Mouse (Mus musculus) mesoderm, embryonic 11.5 days (tissue): Measurements from ENCODE around the gene Gpr152.

Source experiments
- DNase-seq: peaks from one replicate; pipeline ENCODE4 v3.0.0-alpha.2; 2012; ENCODE audit warnings: low read depth, low spot score

Gene Gpr152

DNA sequence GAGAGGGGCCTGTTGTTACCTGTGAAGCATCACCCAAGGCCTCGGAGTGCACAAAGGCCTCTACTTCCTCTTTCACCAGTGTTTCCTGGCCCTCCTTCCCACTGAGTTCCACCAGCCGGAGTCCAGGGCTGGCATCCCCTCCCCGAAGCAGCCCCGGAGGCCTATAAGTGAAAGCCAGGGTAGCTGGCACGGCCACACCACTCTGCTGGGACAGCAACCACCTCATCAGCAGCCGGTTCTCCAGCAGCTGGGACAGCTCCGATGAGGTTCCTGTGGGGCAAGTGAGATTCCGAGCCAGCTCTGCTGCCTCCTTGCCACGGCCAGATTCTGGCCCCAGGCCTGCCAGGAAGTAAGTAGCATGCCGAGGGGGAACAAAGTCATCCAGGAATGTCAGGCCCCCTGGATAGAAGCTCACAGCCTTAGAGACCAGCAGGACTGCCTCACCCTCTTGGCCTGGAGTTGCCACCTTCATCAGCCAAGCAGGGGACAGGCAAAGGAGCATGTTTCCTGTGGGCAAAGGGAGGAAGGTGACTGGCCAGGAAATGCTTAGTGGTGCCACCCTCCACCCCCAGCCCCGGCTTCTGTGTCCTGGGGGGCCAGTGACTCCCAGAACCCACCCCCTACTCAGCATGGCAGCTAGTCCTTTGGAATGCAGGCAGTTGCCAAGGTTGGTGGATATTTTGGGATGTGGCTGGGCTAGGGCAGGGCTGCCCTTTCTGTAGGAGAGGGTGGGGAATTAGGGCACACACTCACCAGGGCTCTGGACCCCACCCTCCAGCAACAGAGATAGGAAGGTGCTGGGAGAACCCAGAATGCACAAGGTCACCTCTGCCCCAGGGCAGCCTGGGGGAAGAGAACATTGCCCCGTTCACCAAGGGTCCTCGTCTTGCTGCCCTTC, 32.1 kb downstream of the Gpr152 start:
- no peak for DNase-seq

GRCm38 (mm10) chr19:4172925-4173324, 33.3 kb downstream of the Gpr152 start:
- no peak for DNase-seq

- DNase-seq: peak; percentile 31
Observed at GRCm38 (mm10) chr19:4175368-4175947, 35.9 kb downstream of the Gpr152 start, which contains the start of gene Carns1. Gene Carns1 (minus strand): TSS chr19:4175479.

DNA sequence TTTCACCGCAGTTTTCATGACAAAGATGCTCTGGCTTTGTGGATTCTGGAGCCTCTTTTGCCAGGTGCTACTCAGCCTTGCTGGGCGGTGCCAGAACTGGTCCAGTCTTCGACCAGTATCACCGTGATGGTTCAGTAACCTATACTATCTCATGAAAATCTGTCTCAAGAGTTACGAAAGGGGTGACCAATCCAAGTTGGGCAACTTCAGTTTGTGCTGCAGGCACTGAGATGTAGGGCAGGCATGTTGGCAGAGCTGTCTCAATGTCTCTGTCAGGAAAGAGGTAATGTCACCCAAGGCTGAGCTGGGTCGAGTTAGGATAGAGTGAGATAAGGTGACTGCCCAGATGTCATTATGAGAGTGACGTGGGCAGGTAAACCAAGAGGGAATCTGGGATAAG, 40.8 kb downstream of the Gpr152 start:
- no peak for DNase-seq

DNA sequence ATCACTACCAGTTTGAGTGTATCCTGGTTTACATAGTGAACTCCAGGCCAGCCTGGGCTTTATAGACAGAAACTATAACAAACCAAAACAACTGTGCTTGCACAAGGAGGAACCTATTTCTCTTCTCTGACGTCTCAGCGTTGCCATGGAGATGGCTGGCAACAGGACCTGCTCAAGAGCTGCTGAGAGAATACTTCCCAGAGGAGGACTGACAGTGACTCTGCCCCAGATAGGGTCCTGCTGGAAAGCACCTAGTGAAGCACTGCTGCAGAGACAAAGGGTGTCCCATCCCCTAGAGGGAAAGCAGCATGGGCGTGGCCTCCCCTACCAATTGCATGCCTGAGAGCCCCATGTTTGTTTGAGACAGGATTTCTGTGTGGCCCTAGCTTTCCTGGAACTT, 42.3 kb downstream of the Gpr152 start:
- DNase-seq: peak; percentile 63

DNA sequence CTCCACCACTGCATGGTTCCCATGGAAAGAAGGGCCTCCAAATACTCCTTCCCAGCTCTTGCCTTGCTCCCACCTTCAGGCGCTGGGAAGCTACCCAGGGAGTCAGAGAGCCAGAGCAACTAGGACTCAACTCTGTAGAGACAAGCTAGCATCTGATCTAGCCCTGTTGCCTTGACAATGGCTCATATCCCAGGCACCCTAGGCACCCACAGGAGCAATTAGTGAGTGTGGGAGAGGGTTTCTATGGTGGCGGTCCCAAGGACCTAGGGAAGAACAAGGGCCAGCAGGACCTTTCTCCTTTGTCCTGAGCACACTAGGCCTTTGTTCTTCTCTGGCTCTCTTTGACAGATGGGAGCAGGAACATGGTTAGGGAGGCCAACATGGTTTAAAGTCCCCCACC, 44.1 kb downstream of the Gpr152 start:
- no peak for DNase-seq

DNA sequence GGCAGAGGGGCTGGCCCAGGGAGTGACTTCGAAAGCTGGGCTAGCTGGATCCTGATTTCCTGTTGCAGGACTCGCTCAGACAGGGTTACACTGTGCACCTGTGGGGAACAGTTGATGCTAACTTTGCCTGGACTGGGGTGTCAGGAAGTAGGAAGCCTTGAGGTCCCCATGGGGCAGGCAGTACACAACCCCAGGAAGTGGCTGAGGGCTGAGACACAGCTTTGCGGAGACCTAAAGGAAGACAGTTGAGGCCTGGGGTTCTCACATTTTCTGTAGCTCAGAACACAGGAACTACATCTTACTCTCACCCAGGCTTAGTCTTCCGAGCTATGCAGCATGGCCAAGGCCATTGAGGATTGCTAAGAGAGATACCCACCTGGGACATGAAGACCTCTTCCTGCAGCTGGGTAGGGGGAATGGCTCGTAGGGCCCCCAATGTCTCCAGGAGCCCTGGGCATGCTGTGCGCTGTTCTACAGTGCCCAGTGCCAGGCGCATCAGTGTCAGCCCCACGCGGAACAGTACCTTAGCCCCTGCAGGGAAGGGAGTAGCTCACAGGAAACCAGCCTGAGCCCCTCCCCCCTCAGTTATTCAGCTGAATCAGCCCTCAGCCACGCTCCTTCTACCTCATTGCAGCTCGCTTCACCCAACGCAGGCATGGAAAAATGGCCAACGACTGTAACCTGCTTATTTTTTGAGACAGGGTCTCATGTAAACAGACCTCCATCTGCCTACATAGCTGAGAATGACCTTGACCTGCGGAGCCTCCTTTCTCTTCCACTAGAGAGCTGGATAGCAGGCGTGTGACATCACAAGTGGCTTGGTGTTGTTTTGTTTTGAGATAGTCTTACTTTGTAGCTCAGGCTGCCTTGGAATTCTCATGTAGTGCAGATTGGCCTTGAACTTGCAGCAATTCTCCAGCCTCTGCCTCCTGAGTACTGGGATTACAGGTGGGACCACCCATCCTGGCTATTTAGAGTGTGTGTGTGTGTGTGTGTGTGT, 45.7 kb downstream of the Gpr152 start:
- no peak for DNase-seq

DNA sequence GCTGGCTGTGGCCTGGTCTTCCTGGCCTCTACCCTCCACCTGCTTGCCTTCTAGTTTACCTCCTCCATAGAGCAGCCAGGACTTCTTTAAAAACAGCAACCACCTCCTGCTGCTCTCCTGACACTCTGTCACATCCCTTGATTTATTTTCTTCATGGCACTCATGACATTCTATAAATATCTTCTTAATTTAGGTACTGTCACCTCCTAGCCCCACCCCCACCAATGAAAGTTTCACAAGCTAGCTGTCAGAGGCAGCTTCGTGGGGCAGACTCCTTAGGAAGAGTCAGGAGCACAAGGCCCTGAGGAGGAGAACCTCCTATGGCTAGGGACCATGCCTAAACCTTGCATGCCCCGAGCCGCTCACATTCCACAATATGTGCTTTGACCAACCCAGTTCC, 47.7 kb downstream of the Gpr152 start:
- no peak for DNase-seq

DNA sequence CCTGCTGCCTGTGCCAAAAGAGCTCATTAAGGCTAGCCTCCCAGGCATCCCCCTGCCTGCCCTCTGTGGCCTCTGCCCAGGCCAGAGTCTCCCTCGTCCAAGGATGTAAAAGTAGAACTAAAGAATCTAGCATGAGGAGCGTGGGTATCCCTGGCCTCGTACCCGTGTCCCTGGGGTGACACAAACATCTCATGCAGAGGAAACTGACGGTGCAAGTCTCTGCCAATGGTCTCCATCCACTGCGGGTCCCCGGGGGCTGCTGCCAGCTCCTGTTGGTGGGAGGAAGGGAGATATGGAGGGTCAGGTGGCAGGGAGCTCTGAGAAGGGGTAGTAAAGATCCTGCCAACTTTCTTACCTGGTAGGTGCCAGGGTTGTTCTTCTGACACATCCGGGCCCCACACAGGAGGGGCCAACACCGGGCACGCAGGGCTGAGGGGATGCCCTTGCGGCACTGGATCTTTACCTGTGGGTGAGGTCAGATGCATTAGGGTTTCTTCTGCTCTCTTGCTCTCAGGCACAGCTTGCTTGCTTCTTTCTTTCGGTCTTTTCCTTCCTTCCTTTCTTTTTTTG, 49.5 kb downstream of the Gpr152 start:
- no peak for DNase-seq

DNA sequence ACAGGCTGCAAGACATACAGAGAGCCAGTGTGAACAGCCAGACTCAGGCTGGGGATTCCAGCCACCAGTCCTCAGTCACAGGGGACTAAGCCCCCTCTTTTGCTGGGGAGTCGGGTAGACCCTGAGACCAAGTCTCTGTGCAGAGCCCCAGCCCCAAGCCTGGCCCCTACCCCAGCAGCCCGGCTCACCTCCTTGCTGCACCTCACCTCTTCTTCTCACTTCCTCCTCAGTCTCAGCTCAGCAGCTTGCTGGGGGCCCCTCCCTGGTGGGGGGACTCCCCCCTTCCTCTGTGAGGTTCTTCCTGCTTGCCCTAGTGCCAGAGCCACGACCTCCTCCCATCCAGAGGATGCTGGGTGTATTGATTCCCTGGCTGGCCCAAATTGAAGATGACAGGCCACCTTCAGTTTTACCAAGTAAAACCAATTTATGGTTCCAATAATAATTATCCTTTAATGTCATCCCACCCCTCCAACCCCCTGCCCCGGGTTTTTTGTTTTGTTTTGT, 51.3 kb downstream of the Gpr152 start, which contains the start of gene Tbc1d10c:
Gene Tbc1d10c, minus strand, starts transcription at position 454 of the 504 bp plus-strand sequence.
- DNase-seq: no peak

- peak; percentile 96 for DNase-seq
Observed at GRCm38 (mm10) chr19:4191528-4192250, 52.1 kb downstream of the Gpr152 start, which contains the start of gene Ppp1ca. Gene Ppp1ca (plus strand): TSS chr19:4192065.

DNA sequence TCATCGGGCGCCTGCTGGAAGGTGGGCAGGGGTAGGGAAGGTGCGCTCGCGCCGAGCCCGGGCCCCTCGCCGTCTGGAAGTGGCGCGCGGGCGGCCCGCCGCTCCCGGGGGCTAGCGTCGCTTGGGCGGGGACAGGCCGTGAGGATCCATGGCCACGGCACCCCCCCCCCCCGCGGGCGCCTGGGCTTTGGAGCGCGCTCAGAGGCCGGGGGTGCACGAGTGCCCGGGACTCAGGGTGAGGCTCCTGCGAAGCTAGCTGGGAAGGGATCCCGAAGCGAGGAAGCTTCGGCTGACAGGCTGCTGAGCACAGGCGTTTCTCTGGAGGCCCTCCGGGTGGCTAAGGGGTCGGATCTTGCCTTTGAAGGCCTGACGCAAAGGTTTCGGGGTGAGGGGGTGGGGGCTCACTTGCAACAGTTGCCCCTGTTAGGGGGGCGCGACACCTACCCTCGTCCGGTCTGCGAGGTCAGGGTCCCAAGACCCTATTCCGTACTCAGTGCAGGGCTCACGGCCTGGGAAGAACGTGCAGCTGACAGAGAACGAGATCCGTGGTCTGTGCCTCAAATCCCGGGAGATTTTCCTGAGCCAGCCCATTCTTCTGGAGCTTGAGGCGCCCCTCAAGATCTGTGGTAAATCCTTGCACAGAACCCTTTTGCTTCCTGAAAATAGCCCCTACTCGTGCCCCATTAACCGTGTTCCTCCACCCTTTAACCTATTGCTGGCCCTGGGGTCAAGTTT, 52.8 kb downstream of the Gpr152 start:
- DNase-seq: peak; percentile 43

- DNase-seq: no peak
Observed at GRCm38 (mm10) chr19:4193129-4193528, 53.5 kb downstream of the Gpr152 start.

- DNase-seq: no peak
Observed at GRCm38 (mm10) chr19:4194021-4194724, 54.6 kb downstream of the Gpr152 start.

GRCm38 (mm10) chr19:4194776-4195650, 55.4 kb downstream of the Gpr152 start:
- no peak for DNase-seq
